Mouse (Mus musculus): Measurements from ENCODE around the gene Ugt1a8.
"Not testable (repeated sequence)": the region's sequence is repeated elsewhere in the genome, so short reads cannot be mapped to it uniquely, and the experiment has no call there.

Gene Ugt1a8

DNA sequence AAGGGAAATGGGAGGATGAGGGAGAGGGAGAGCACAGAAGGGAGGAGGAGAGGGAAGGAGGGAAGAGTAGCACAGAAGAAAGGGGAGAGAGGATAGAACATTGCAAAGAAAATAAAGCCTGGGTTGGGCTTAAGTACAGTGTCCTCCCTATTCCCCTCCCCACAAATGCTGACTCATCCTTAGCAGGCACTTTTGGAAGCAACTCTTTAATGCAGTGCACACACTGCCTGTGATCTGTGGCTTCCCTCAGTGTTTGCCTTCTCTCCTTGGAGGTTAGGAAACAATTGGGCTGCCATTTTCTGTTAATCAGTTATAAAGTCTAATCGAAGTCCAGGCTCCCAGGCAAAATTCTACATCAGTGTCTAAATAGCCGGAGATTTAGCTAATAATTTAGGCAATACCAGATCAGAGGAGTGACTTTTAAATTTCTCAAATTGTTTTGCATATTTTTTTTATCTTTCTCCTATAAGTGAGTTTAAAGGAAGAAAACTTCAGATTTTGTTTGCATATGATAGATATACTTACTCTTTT, 21.5 kb downstream of the Ugt1a8 start:
- not testable (repeated sequence) for DNase-seq (ENCODE audit: low read depth)

DNA sequence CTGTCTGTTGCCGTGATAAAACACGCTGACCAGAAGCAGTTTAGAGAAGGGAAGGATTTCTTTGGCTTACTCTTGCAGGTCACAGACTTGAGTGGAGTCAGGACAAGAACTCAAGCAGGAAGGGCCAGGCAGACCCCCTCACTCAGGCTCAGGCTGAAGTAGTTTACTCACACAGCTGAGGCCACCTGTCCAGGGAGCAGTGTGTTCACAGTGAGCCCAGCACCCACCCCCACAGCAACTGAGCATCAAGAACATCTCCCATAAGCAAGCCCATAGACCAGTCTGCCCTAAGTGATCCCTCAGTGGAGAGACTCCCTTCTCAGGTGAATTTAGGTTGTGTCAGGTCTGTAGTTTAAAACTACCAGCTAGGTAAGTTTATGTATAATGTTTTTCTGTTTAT, 22.0 kb downstream of the Ugt1a8 start:
- DNase-seq (ENCODE audit: low read depth): not testable (repeated sequence)

GRCm38 (mm10) chr1:88112769-88113168, 25.2 kb downstream of the Ugt1a8 start:
- DNase-seq (ENCODE audit: low read depth): not testable (repeated sequence)

GRCm38 (mm10) chr1:88120550-88120949, 32.9 kb downstream of the Ugt1a8 start:
- not testable (repeated sequence) for DNase-seq (ENCODE audit: low read depth)

- not testable (repeated sequence) for DNase-seq (ENCODE audit: low read depth)
Observed at GRCm38 (mm10) chr1:88121521-88121920, 33.9 kb downstream of the Ugt1a8 start.

- DNase-seq (ENCODE audit: low read depth): not testable (repeated sequence)
Observed at GRCm38 (mm10) chr1:88125827-88126360, 38.3 kb downstream of the Ugt1a8 start.

GRCm38 (mm10) chr1:88129091-88129490, 41.5 kb downstream of the Ugt1a8 start:
- not testable (repeated sequence) for DNase-seq (ENCODE audit: low read depth)

DNA sequence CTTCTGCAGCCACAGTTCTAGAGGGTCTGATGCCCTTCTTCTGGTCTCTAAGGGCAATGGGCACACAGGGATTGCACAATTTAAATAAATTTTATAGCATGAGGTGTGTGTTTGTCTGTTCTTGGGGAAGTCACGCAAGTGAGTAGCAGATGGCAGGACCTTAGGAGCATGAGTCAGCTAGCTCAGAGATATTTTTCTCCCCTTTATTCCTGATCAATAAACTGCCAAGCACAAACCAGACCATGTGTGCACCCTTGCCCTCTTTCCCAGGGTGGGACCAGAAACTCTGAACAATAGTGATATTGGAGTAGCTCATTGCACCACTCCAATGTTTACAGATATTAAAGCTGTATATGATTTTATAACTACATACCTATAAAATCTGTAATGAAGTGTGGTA, 42.6 kb downstream of the Ugt1a8 start:
- DNase-seq (ENCODE audit: low read depth): not testable (repeated sequence)

DNA sequence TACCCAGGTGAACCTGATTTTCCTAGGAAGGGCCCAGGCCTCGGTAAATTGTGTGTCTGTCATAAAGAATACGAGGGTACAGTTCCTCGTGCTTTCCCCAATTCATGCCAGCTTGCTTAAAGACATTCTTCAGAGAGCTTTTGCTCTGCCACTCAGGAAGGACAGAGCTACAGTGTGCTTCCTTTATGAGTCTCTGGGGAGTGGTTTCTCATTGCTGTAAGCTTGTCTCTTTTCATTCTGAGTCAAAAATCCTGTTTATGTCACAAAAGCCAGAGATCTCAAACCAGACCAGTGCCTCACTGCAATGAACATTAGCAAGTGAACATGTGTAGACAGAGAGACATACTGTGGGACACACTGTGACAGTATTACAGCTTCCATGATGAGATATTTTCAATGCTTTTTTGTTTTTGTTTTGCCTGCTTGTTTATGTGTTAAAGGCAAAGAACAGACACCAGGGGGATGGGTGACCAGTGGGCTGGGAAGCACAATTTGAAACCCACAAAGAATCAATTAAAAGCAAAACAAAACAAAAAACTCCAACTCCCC, 46.4 kb downstream of the Ugt1a8 start:
- no peak for DNase-seq (ENCODE audit: low read depth)

DNA sequence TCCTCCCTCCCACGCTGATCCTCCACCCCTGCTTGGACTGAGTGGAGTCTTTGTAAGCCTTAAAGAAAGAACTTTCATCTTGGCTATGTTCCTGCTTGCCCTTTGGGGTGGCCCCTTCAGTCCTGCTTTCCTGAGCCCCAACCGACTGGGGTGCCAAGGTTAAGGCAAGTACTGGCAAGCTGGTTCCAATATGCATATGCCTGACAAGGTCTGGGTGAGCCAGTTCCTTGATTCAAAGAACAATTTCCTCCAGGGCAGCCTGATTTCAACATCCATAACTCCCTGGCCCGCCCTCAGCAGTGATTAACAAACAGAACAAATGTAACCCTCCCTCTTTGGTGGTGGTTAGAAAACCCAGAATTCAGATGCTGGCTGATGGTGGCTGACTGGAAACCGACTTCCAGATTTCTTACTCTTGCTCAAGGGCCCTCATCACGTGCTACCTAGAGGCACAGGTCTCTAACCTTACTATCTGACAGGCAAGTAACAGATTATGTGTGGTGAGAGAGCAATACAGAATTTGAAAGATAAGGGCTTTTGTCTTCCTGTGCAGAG, 46.9 kb downstream of the Ugt1a8 start, which contains the start of gene Ugt1a6a:
Ugt1a6a (plus strand) TSS at position 353 of the 555 bp plus-strand sequence.
- DNase-seq (ENCODE audit: low read depth): peak; percentile 68

GRCm38 (mm10) chr1:88135229-88135904, 47.8 kb downstream of the Ugt1a8 start:
- DNase-seq (ENCODE audit: low read depth): not testable (repeated sequence)

DNA sequence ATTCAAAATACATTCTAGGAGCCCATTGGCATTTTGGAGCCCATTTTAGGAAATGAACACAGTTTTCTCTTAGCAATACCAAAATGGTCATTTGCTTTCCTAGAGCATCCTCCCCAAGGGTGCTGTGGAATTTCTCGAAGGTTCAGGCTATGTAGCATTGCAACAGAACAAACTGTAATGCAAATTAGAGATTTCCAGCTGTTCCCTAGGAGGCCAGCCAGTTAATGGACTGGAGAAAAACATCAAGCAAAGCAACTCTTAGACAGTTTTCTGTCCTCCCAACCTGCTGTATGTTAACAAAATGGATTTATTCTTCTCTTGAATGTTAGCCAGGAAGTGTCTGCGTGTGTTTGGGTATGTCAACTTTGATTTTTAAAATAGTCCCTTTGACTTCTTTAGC, 49.0 kb downstream of the Ugt1a8 start:
- DNase-seq (ENCODE audit: low read depth): no peak

DNA sequence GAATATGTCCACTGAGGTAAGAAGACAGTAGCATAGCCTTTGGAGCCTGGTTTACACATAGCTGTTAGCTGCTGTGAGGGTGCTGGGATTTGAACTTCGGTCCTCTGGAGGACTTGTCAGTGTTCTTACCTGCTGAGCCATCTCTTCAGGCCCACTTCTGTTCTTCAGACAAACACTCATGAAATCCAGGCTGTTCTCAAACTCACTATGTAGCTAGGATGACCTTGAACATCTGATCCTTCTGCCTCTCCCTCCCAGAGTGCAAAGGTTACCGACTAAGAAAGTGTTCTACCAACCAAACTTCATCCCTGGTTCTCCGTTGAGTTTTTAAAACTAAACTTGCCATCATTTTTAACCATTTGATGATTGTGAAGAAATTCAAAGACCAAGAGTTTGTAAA, 49.7 kb downstream of the Ugt1a8 start:
- DNase-seq (ENCODE audit: low read depth): no peak

- DNase-seq (ENCODE audit: low read depth): no peak
Observed at GRCm38 (mm10) chr1:88138145-88138544, 50.5 kb downstream of the Ugt1a8 start.

GRCm38 (mm10) chr1:88140492-88140891, 52.9 kb downstream of the Ugt1a8 start:
- DNase-seq (ENCODE audit: low read depth): not testable (repeated sequence)

GRCm38 (mm10) chr1:88143966-88144675, 56.5 kb downstream of the Ugt1a8 start:
- not testable (repeated sequence) for DNase-seq (ENCODE audit: low read depth)

DNA sequence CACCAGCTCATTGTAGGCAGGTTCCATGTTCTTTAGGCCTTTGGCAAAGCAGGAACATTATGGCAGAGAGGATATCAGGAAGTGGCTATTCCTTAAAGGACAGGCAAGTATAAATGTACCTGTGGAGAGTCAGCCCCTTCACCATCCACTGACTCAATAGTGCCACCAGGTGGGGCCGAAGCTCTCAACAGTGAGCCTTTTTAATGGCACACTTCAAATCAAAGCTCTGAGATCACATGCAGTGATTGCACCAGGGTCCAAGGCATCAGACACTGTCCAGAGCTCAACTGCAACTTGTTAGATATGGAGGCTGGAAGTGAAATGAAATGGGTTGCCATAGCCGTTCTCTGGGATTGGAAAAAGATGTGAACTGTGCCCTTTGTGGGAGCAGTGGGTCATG, 57.7 kb downstream of the Ugt1a8 start:
- DNase-seq (ENCODE audit: low read depth): not testable (repeated sequence)

DNA sequence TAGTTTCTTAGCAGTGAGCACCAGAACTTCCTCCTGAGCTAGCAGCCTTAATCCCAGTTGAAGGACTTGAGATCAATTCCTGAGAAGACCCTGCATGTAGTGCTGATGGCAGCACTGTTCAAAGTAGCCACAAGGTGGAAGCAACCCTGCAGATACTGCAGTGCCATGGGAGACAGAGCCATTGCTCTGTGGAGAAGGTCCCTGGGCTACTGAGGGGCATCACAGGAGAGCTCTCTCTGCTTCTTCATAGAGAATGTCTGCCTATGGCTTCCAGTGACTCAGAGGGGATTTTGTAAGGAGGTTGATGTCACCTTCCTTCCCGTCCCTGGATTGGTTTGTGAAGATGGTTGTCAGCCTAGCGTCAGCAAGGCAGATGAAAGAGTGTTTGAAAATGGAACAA, 62.5 kb downstream of the Ugt1a8 start:
- DNase-seq (ENCODE audit: low read depth): not testable (repeated sequence)

DNA sequence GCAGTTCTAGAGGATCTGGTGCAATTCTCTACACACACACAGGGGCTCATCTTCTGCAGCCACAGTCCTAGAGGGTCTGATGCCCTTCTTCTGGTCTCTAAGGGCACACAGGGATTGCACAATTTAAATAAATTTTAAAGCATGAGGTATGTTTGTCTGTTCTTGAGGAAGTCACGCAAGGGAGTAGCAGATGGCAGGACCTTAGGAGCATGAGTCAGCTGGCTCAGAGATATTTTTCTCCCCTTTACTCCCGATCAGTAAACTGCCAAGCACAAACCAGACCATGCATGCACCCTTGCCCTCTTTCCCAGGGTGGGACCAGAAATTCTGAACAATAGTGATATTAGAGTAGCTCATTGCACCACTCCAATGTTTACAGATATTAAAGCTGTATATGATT, 70.8 kb downstream of the Ugt1a8 start:
- DNase-seq (ENCODE audit: low read depth): no peak

GRCm38 (mm10) chr1:88165711-88166110, 78.1 kb downstream of the Ugt1a8 start, which contains the start of gene Ugt1a5:
TSS of gene Ugt1a5 (plus strand) at chr1:88166012.
- DNase-seq (ENCODE audit: low read depth): no peak

DNA sequence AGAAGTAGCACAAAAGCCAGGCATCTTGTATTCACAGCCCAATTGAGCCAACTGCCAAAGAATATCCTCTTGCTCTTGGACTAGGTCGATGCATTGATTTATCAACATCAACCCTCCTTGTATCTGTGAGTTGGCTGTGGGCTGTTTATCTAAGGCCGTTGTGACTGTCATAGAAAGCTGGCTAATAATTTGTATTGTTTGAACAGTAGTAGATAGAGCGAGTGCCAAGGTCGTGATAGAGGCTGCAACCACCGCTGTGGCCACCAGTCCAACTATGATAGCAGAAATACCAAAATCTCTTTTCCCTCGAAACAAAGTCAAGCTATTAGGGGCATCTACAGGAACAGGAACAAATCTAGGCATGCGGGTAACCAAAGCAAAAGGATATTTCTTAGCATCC, 84.6 kb downstream of the Ugt1a8 start:
- not testable (repeated sequence) for DNase-seq (ENCODE audit: low read depth)

- no peak for DNase-seq (ENCODE audit: low read depth)
Observed at GRCm38 (mm10) chr1:88179657-88180056, 92.0 kb downstream of the Ugt1a8 start.
